Mouse (Mus musculus) E14TG2a.4 (cell line): ENCODE measurements at regions not wholly inside any gene's neighbourhood (a gene's known extent, or its start where the extent isn't known, plus 50 kb on each side); places are given as distances from the start of the nearest gene placed in this dataset.

Experiments
- CTCF ChIP-seq: conservative IDR thresholded peaks from 2 replicates; pipeline ENCODE4 v1.5.1; 2014; ENCODE audit warnings: low read length
- NANOG ChIP-seq: IDR thresholded peaks from 2 replicates; pipeline ENCODE4 v1.6.1; 2014; ENCODE audit warnings: borderline replicate concordance, low read length, mixed read lengths
- POU5F1 ChIP-seq: IDR thresholded peaks from 2 replicates; pipeline ENCODE4 v1.6.1; 2014; ENCODE audit warnings: low read length, borderline replicate concordance

DNA sequence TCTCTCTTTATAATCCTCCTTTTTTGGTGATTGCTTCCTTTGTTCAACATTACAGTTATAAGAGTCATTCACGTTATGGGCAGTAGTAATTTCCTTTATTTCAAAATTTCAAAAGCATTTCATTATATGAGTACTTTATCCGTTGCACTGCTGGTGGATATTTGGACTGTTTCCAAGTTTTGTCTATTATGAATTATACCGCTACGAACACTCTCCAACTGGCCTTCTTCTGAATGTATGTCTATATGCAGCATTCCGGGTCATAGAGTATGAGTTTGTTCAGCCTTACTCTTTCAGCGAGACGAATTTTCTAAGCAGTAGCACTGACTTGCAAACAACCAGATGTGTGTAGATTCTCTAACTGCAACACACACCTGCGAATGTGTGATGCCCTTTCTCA lies 57.8 kb downstream of the Dusp6 start:
- TF ChIP-seq CTCF (no peak), NANOG (no peak), POU5F1 (no peak)
